Mouse (Mus musculus): ENCODE results near the gene Ctsf. TPM values are rescaled to one million over a fixed set of nuclear protein-coding genes. Genes with fewer than 3 reads are reported as not detected.

The Ctsf gene
- polyA plus RNA-seq, 1 experiment from 2014 or later: 73.6 TPM

- WGBS: 71% methylated on average over 2 of the region's 2 CpGs
- Histone ChIP-seq H3K4me1 (replicated peaks; ENCODE audit: control insufficient read depth, insufficient read depth, low read length) (peaks cover 18% of the 10 kb centered on the region), H3K9ac (replicated peaks; ENCODE audit: low read depth, low read length) (no peak overlapping the region), H3K9me3 (ENCODE audit: control insufficient read depth, low read length) (no peaks in the 10 kb centered on the region), H3K4me3 (replicated peaks; ENCODE audit: low read length) (no peak overlapping the region), H3K4me2 (ENCODE audit: low read length) (no peak overlapping the region), H3K27ac (ENCODE audit: low read length) (no peak overlapping the region), H3K36me3 (ENCODE audit: control insufficient read depth, insufficient read depth) (no peaks in the 10 kb centered on the region), H3K27me3 (replicated peaks; ENCODE audit: control insufficient read depth, insufficient read depth, low read length) (peaks cover 24% of the 10 kb centered on the region)
- ATAC-seq: no peak
Observed at GRCm38 (mm10) chr19:4842611-4843010, 12.3 kb upstream of the Ctsf start.

- Histone ChIP-seq H3K27ac (ENCODE audit: low read length) (no peak overlapping the region), H3K9ac (replicated peaks; ENCODE audit: low read depth, low read length) (no peak overlapping the region), H3K27me3 (replicated peaks; ENCODE audit: control insufficient read depth, insufficient read depth, low read length) (peaks cover 12% of the 10 kb centered on the region), H3K36me3 (ENCODE audit: control insufficient read depth, insufficient read depth) (no peaks in the 10 kb centered on the region), H3K4me1 (replicated peaks; ENCODE audit: control insufficient read depth, insufficient read depth, low read length) (no peaks in the 10 kb centered on the region), H3K4me2 (ENCODE audit: low read length) (no peak overlapping the region), H3K9me3 (ENCODE audit: control insufficient read depth, low read length) (no peaks in the 10 kb centered on the region), H3K4me3 (replicated peaks; ENCODE audit: low read length) (no peak overlapping the region)
- WGBS: 68% methylated on average over 2 of the region's 2 CpGs
- no peak for ATAC-seq
Observed at GRCm38 (mm10) chr19:4845846-4846245, 9.1 kb upstream of the Ctsf start.

DNA sequence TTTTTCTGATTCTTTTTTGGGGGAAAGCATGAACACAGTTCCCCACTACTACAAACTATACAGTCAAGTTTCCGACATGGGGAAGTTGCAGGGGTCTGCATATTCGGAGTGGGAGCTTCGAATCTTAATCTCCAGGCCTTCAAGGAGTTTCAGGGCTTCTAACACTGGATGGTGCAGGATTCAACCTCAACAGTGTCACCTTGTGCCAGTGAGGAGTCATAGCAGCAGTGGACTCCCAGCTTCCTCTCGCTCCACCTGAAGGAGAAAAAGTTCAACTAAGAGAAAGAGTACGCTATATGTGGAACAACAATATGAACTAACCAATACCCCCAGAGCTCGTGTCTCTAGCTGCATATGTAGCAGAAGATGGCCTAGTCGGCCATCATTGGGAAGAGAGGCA lies 7.4 kb upstream of the Ctsf start:
- no peak for ATAC-seq
- no peak overlapping the region for H3K9ac ChIP-seq (replicated peaks; ENCODE audit: low read depth, low read length)
- 32% methylated on average over 7 of the region's 7 CpGs for WGBS
- H3K27me3 ChIP-seq (replicated peaks; ENCODE audit: control insufficient read depth, insufficient read depth, low read length): 0 out of 2 replicates have a peak, but pooled peaks cover 2% of the 10 kb centered on the region
- no peak overlapping the region for H3K4me2 ChIP-seq (ENCODE audit: low read length)
- H3K4me1 ChIP-seq (replicated peaks; ENCODE audit: control insufficient read depth, insufficient read depth, low read length): no peaks in the 10 kb centered on the region
- no peak overlapping the region for H3K4me3 ChIP-seq (replicated peaks; ENCODE audit: low read length)
- H3K36me3 ChIP-seq (ENCODE audit: control insufficient read depth, insufficient read depth): no peaks in the 10 kb centered on the region
- no peaks in the 10 kb centered on the region for H3K9me3 ChIP-seq (ENCODE audit: control insufficient read depth, low read length)
- no peak overlapping the region for H3K27ac ChIP-seq (ENCODE audit: low read length)

GRCm38 (mm10) chr19:4849800-4850199 lies 5.1 kb upstream of the Ctsf start:
- H3K9ac ChIP-seq (replicated peaks; ENCODE audit: low read depth, low read length): no peak overlapping the region
- 0 out of 2 replicates have a peak, but pooled peaks cover 2% of the 10 kb centered on the region for H3K27me3 ChIP-seq (replicated peaks; ENCODE audit: control insufficient read depth, insufficient read depth, low read length)
- no peaks in the 10 kb centered on the region for H3K9me3 ChIP-seq (ENCODE audit: control insufficient read depth, low read length)
- H3K4me1 ChIP-seq (replicated peaks; ENCODE audit: control insufficient read depth, insufficient read depth, low read length): 0 out of 2 replicates have a peak, but pooled peaks cover 3% of the 10 kb centered on the region
- H3K27ac ChIP-seq (ENCODE audit: low read length): no peak overlapping the region
- H3K4me2 ChIP-seq (ENCODE audit: low read length): no peak overlapping the region
- H3K36me3 ChIP-seq (ENCODE audit: control insufficient read depth, insufficient read depth): no peaks in the 10 kb centered on the region
- ATAC-seq: no peak
- H3K4me3 ChIP-seq (replicated peaks; ENCODE audit: low read length): no peak overlapping the region
- WGBS: 57% methylated on average over 4 of the region's 4 CpGs

DNA sequence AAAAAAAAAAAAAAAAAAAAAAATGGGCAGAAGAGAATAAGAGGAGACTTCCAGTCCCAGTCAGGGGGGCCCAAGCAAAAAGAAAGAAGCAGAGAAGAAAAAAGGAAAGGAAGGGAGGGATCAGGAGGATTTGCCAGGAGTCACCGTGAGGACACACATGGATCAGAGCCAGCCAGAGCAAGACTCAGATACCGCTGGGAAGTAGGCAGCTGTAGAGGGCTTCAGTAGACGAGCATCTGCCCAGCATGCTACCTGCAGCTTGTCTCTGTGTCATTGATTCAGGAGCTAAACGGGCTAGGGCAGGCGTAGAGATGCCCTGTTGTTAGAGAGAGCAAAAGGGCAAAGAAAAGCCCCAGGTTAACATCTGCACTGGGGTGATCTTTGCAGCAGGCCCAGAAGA lies 4.6 kb upstream of the Ctsf start:
- Histone ChIP-seq H3K27me3 (replicated peaks; ENCODE audit: control insufficient read depth, insufficient read depth, low read length) (0 out of 2 replicates have a peak, but pooled peaks cover 2% of the 10 kb centered on the region), H3K4me2 (ENCODE audit: low read length) (no peak overlapping the region), H3K36me3 (ENCODE audit: control insufficient read depth, insufficient read depth) (no peaks in the 10 kb centered on the region), H3K9ac (replicated peaks; ENCODE audit: low read depth, low read length) (no peak overlapping the region), H3K27ac (ENCODE audit: low read length) (no peak overlapping the region), H3K9me3 (ENCODE audit: control insufficient read depth, low read length) (no peaks in the 10 kb centered on the region), H3K4me1 (replicated peaks; ENCODE audit: control insufficient read depth, insufficient read depth, low read length) (peaks cover 3% of the 10 kb centered on the region), H3K4me3 (replicated peaks; ENCODE audit: low read length) (no peak overlapping the region)
- ATAC-seq: no peak
- 41% methylated on average over 5 of the region's 5 CpGs for WGBS

DNA sequence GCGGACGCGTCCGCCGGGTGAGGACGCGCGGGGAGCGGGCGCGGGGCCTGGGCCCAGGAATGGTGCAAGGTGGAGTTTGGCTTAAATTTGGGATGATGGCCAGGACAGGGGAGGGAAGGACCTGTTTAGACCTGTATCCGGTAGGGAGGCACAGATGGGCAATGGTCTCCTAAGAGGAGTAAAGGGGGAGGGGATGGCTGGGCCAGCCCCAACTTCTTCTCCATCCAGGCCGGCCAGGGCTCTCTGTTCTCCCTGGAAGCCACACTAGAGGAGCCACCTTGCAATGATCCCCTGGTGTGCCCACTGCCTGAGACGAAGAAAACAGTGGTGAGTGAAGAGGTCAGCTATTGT lies 515 bp downstream of the Ctsf start:
- no peaks in the 10 kb centered on the region for H3K27me3 ChIP-seq (replicated peaks; ENCODE audit: control insufficient read depth, insufficient read depth, low read length)
- 1% methylated on average over 14 of the region's 14 CpGs for WGBS
- peaks cover 8% of the 10 kb centered on the region for H3K4me1 ChIP-seq (replicated peaks; ENCODE audit: control insufficient read depth, insufficient read depth, low read length)
- peak overlapping the region; percentile 78 for H3K9ac ChIP-seq (replicated peaks; ENCODE audit: low read depth, low read length)
- no peaks in the 10 kb centered on the region for H3K9me3 ChIP-seq (ENCODE audit: control insufficient read depth, low read length)
- no peak overlapping the region for H3K27ac ChIP-seq (ENCODE audit: low read length)
- H3K4me3 ChIP-seq (replicated peaks; ENCODE audit: low read length): peak overlapping the region; percentile 74
- peak overlapping the region; percentile 100 for H3K4me2 ChIP-seq (ENCODE audit: low read length)
- peak; percentile 45 for ATAC-seq
- H3K36me3 ChIP-seq (ENCODE audit: control insufficient read depth, insufficient read depth): no peaks in the 10 kb centered on the region

DNA sequence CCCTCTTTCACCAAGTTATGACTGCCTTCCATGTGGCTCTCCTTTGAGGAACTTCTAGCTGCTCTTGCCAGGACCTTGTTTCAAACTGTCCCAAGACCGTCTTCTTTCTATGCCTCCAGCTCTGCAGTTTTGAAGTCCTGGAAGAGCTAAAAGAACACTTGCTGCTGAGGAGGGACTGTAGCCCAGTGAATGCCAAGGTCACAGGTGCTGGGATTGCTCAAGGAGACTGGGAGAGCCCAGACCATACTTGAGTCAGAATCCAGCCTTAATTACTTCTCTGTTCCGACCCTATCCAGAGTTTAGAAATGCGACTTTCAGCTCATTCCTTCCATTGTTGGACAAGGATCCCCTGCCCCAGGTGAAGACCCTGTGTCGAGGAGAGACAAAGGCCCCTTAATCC lies 1.0 kb downstream of the Ctsf start:
- Histone ChIP-seq H3K4me2 (ENCODE audit: low read length) (peak overlapping the region; percentile 100), H3K9me3 (ENCODE audit: control insufficient read depth, low read length) (no peaks in the 10 kb centered on the region), H3K9ac (replicated peaks; ENCODE audit: low read depth, low read length) (no peak overlapping the region), H3K36me3 (ENCODE audit: control insufficient read depth, insufficient read depth) (no peaks in the 10 kb centered on the region), H3K4me1 (replicated peaks; ENCODE audit: control insufficient read depth, insufficient read depth, low read length) (peaks cover 8% of the 10 kb centered on the region), H3K27me3 (replicated peaks; ENCODE audit: control insufficient read depth, insufficient read depth, low read length) (no peaks in the 10 kb centered on the region), H3K4me3 (replicated peaks; ENCODE audit: low read length) (no peak overlapping the region), H3K27ac (ENCODE audit: low read length) (no peak overlapping the region)
- WGBS: 61% methylated on average over 4 of the region's 4 CpGs
- ATAC-seq: no peak

DNA sequence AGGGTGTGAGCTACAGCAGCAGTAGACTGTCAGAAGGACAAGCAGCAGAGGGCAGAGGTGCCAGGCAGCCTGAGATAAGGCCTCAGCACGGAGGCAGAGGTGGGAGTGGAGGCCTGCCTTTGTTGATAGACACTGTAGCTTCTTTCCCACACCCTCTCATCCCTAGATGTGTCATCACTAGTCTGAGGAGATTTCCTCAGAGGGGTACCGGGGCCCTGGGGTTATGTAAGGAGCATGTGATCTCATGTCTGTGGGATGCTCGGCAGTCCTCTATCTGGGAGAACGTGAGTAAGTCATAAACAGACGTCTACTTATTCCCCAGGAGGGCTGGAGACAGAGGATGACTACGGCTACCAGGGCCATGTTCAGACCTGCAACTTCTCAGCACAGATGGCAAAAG lies 4.2 kb downstream of the Ctsf start:
- Histone ChIP-seq H3K9ac (replicated peaks; ENCODE audit: low read depth, low read length) (no peak overlapping the region), H3K27ac (ENCODE audit: low read length) (no peak overlapping the region), H3K4me2 (ENCODE audit: low read length) (no peak overlapping the region), H3K9me3 (ENCODE audit: control insufficient read depth, low read length) (no peaks in the 10 kb centered on the region), H3K4me3 (replicated peaks; ENCODE audit: low read length) (no peak overlapping the region), H3K4me1 (replicated peaks; ENCODE audit: control insufficient read depth, insufficient read depth, low read length) (peaks cover 8% of the 10 kb centered on the region), H3K36me3 (ENCODE audit: control insufficient read depth, insufficient read depth) (no peaks in the 10 kb centered on the region), H3K27me3 (replicated peaks; ENCODE audit: control insufficient read depth, insufficient read depth, low read length) (no peaks in the 10 kb centered on the region)
- ATAC-seq: no peak
- 88% methylated on average over 6 of the region's 6 CpGs for WGBS

- WGBS: 70% methylated on average over 6 of the region's 6 CpGs
- ATAC-seq: no peak
- Histone ChIP-seq H3K27me3 (replicated peaks; ENCODE audit: control insufficient read depth, insufficient read depth, low read length) (no peaks in the 10 kb centered on the region), H3K27ac (ENCODE audit: low read length) (no peak overlapping the region), H3K4me3 (replicated peaks; ENCODE audit: low read length) (no peak overlapping the region), H3K36me3 (ENCODE audit: control insufficient read depth, insufficient read depth) (no peaks in the 10 kb centered on the region), H3K9ac (replicated peaks; ENCODE audit: low read depth, low read length) (no peak overlapping the region), H3K9me3 (ENCODE audit: control insufficient read depth, low read length) (no peaks in the 10 kb centered on the region), H3K4me1 (replicated peaks; ENCODE audit: control insufficient read depth, insufficient read depth, low read length) (0 out of 2 replicates have a peak, but pooled peaks cover 3% of the 10 kb centered on the region), H3K4me2 (ENCODE audit: low read length) (no peak overlapping the region)
Observed at GRCm38 (mm10) chr19:4863048-4863447, 8.1 kb downstream of the Ctsf start.

- no peak for ATAC-seq
- no peaks in the 10 kb centered on the region for H3K36me3 ChIP-seq (ENCODE audit: control insufficient read depth, insufficient read depth)
- H3K9me3 ChIP-seq (ENCODE audit: control insufficient read depth, low read length): no peaks in the 10 kb centered on the region
- H3K27me3 ChIP-seq (replicated peaks; ENCODE audit: control insufficient read depth, insufficient read depth, low read length): no peaks in the 10 kb centered on the region
- H3K4me1 ChIP-seq (replicated peaks; ENCODE audit: control insufficient read depth, insufficient read depth, low read length): 0 out of 2 replicates have a peak, but pooled peaks cover 3% of the 10 kb centered on the region
- WGBS: 4% methylated on average over 17 of the region's 17 CpGs
- peak overlapping the region; percentile 17; the same call in 1 of the 2 replicates for H3K4me2 ChIP-seq (ENCODE audit: low read length)
- no peak overlapping the region for H3K4me3 ChIP-seq (replicated peaks; ENCODE audit: low read length)
- H3K9ac ChIP-seq (replicated peaks; ENCODE audit: low read depth, low read length): no peak overlapping the region
- H3K27ac ChIP-seq (ENCODE audit: low read length): no peak overlapping the region
Observed at GRCm38 (mm10) chr19:4865147-4865546, 10.2 kb downstream of the Ctsf start.

Data from forebrain, embryonic 16.5 days (tissue).